Mouse (Mus musculus) heart, postnatal 0 days (tissue): Measurements from ENCODE around the gene Xaf1. TPM values are rescaled to one million over a fixed set of nuclear protein-coding genes. Genes with fewer than 3 reads are reported as not detected.
A peak's percentile ranks its signal among the peaks of the same experiment; 100 is the strongest.

Experiments
- ATAC-seq: fragments of 200-750 bp; cut with Nextera tagmentation; 2 replicates; pipeline ENCODE4 v1.8.0; 2017; ENCODE audit warnings: low read depth, moderate number of reproducible peaks, moderate library complexity; ENCODE audit not compliant: insufficient read depth
- DNase-seq: peaks from one replicate; pipeline ENCODE4 v3.0.0-alpha.2; 2016; ENCODE audit warnings: low spot score
- H3K27ac ChIP-seq: fragments of 300-500 bp; sonication (generic); 2 replicates; pipeline ENCODE4 v1.5.1; 2014; ENCODE audit warnings: low read depth, mild to moderate bottlenecking
- H3K27me3 ChIP-seq: fragments of 300-500 bp; sonication (generic); 2 replicates; pipeline ENCODE4 v1.6.1; 2014; ENCODE audit warnings: low read length, mixed read lengths; ENCODE audit not compliant: control insufficient read depth, insufficient read depth
- H3K36me3 ChIP-seq: fragments of 300-500 bp; sonication (generic); replicated peaks from 2 replicates; pipeline ENCODE4 v1.6.1; 2014; ENCODE audit warnings: low read length, mixed read lengths; ENCODE audit not compliant: control insufficient read depth, insufficient read depth
- H3K4me1 ChIP-seq: fragments of 300-500 bp; sonication (generic); 2 replicates; pipeline ENCODE4 v1.6.1; 2014; ENCODE audit warnings: antibody characterized with exemption; ENCODE audit not compliant: control insufficient read depth, insufficient read depth
- H3K4me2 ChIP-seq: fragments of 300-500 bp; sonication (generic); 2 replicates; pipeline ENCODE4 v1.6.1; 2014; ENCODE audit warnings: low read depth, mild to moderate bottlenecking, low read length, moderate library complexity
- H3K4me3 ChIP-seq: fragments of 300-500 bp; sonication (generic); 2 replicates; pipeline ENCODE4 v1.5.1; 2014; ENCODE audit warnings: low read depth, low read length
- H3K9ac ChIP-seq: fragments of 300-500 bp; sonication (generic); replicated peaks from 2 replicates; pipeline ENCODE4 v1.6.1; 2014; ENCODE audit warnings: low read depth, low read length, mixed read lengths
- H3K9me3 ChIP-seq: fragments of 300-500 bp; sonication (generic); replicated peaks from 2 replicates; pipeline ENCODE4 v1.6.1; 2016; ENCODE audit warnings: low read length; ENCODE audit not compliant: control insufficient read depth
- CTCF ChIP-seq: IDR thresholded peaks from 2 replicates; pipeline ENCODE4 v1.5.1; 2016; ENCODE audit warnings: antibody characterized with exemption, control low read depth, low read depth
- EP300 ChIP-seq: IDR thresholded peaks from 2 replicates; pipeline ENCODE4 v1.6.1; 2016; ENCODE audit warnings: antibody characterized with exemption, low read depth
- WGBS: fragments of 180-500 bp; shearing (Covaris S2); extraction: QIAGEN DNeasy Blood & Tissue Kit; methylation state at CpG from one replicate; pipeline ENCODE4 v1.1.7; 2014; 5-methylcytosine and 5-hydroxymethylcytosine counted together
- polyA plus RNA-seq: library from polyadenylated mRNA; unstranded; fragments of >200 nt; fragmentation: Nextera tagmentation; extraction: Ambion mirVana; gene quantifications from 2 replicates; pipeline ENCODE4 v1.2.1, GENCODE M21; 2015
- total RNA-seq: library from RNA; depleted of rRNA; stranded (reverse); fragments of >200 nt; gene quantifications from 2 replicates; pipeline ENCODE4 v1.2.3, GENCODE M21; 2014; ENCODE audit warnings: low replicate concordance

Gene Xaf1
- total and polyA plus RNA-seq, 2 experiments from 2014 or later: 2.6 to 19.2 TPM

DNA sequence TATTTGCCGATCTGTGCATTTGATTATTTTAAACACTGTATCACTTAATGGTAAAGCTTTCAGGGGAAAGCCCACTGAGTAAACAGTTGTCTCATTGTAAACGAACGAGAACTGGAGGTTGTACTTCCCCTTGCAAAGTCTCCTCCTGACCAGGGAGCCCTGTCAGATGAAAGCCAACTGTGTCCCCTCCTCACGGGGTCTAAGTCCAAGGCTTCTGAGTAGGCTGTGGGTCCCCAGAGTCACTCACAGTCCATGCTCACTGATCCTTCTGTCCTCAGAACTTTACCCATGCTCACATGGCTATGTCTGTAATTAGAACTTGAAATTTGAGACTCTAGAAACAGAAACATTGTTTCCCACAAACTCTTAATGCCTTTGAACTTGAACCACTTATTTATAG lies 48.2 kb downstream of the Xaf1 start:
- TF ChIP-seq EP300 (no peak), CTCF (no peak)
- ATAC-seq (no peak), DNase-seq (no peak)
- Histone ChIP-seq H3K36me3 (no peaks in the 10 kb centered on the region), H3K4me3 (no peak overlapping the region), H3K9me3 (no peaks in the 10 kb centered on the region), H3K9ac (no peak overlapping the region), H3K4me1 (no peaks in the 10 kb centered on the region), H3K4me2 (no peak overlapping the region), H3K27ac (no peak overlapping the region), H3K27me3 (no peaks in the 10 kb centered on the region)
- 70% methylated on average over 4 of the region's 4 CpGs for WGBS

DNA sequence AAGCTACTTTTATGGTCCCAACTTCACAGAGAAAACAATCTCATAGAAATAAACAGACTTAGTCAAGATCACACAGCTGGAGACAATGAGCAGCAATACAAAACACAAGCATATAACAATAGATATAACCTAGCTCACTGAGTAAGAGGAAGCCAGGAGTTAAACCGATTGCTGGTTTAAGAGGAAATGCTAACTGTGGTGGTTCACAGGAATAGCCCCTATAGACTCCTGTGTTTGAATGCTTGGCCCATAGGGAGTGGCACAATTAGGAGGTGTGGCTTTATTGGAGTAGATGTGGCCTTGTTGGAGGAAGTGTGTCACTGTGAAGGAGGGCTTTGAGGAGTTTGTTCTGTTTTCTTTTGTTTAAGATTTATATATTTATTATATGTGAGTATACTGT lies 50.8 kb downstream of the Xaf1 start:
- H3K27ac ChIP-seq: no peak overlapping the region
- ATAC-seq (no peak), DNase-seq (no peak)
- 64% methylated on average over 1 of the region's 1 CpGs for WGBS
- no peaks in the 10 kb centered on the region for H3K9me3 ChIP-seq
- TF ChIP-seq EP300: no peak
- TF ChIP-seq CTCF: no peak
- H3K27me3 ChIP-seq: no peaks in the 10 kb centered on the region
- H3K36me3 ChIP-seq: no peaks in the 10 kb centered on the region
- H3K9ac ChIP-seq: no peak overlapping the region
- no peak overlapping the region for H3K4me2 ChIP-seq
- no peak overlapping the region for H3K4me3 ChIP-seq
- H3K4me1 ChIP-seq: no peaks in the 10 kb centered on the region

DNA sequence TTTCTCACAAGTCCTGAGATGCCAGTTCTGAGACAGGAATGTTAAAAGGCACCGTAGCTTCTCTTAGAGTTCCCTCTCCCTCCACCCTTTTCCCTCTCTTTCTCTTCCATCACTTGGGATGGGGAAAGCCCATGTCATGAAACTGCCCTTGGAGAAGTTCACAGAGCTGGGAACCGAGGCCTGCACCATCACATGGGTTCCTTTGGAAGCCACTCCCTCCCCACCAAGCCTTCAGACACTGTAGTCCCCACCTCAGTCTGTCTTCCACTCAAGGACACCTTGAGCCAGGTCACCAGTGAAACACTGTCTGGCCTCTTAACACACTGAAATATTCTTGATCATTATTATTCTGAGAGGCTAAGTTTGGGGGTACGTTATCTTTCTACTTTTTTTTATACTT lies 51.8 kb downstream of the Xaf1 start:
- DNase-seq (no peak), ATAC-seq (no peak)
- Histone ChIP-seq H3K4me2 (no peak overlapping the region), H3K4me1 (no peaks in the 10 kb centered on the region), H3K4me3 (no peak overlapping the region), H3K9me3 (no peaks in the 10 kb centered on the region), H3K27me3 (no peaks in the 10 kb centered on the region), H3K36me3 (no peaks in the 10 kb centered on the region), H3K9ac (no peak overlapping the region), H3K27ac (no peak overlapping the region)
- 77% methylated on average over 3 of the region's 3 CpGs for WGBS
- no peak for TF ChIP-seq EP300
- no peak for TF ChIP-seq CTCF

GRCm38 (mm10) chr11:72354971-72355728 lies 53.7 kb downstream of the Xaf1 start:
- Histone ChIP-seq H3K9ac (no peak overlapping the region), H3K4me2 (peak overlapping the region; percentile 43), H3K36me3 (no peaks in the 10 kb centered on the region), H3K27me3 (no peaks in the 10 kb centered on the region), H3K4me3 (no peak overlapping the region), H3K9me3 (no peaks in the 10 kb centered on the region), H3K4me1 (no peaks in the 10 kb centered on the region), H3K27ac (no peak overlapping the region)
- peak; percentile 50 for DNase-seq
- TF ChIP-seq EP300: no peak
- peak; percentile 93 for TF ChIP-seq CTCF
- peak; percentile 63 for ATAC-seq
- WGBS: 20% methylated on average over 20 of the region's 20 CpGs

GRCm38 (mm10) chr11:72361385-72362346 lies 60.2 kb downstream of the Xaf1 start:
- H3K4me1 ChIP-seq: peaks cover 5% of the 10 kb centered on the region; the same call in 1 of the 2 replicates
- no peaks in the 10 kb centered on the region for H3K27me3 ChIP-seq
- H3K27ac ChIP-seq: no peak overlapping the region
- WGBS: 12% methylated on average over 42 of the region's 42 CpGs
- peak overlapping the region; percentile 49 for H3K4me3 ChIP-seq
- ATAC-seq (peak; percentile 62), DNase-seq (peak; percentile 37)
- no peaks in the 10 kb centered on the region for H3K36me3 ChIP-seq
- TF ChIP-seq EP300: no peak
- TF ChIP-seq CTCF: no peak
- H3K9me3 ChIP-seq: no peaks in the 10 kb centered on the region
- 0 out of 2 replicates have a peak overlapping the region, but pooled peaks have one; percentile 25 for H3K9ac ChIP-seq
- peak overlapping the region; percentile 80 for H3K4me2 ChIP-seq
